Mouse (Mus musculus): ENCODE results near the gene Kndc1.

Gene Kndc1

GRCm38 (mm10) chr7:139894655-139895557 is at the start of gene Kndc1:
Kndc1 (plus strand) TSS chr7:139894696.
- DNase-seq (ENCODE audit: low spot score): no peak

DNA sequence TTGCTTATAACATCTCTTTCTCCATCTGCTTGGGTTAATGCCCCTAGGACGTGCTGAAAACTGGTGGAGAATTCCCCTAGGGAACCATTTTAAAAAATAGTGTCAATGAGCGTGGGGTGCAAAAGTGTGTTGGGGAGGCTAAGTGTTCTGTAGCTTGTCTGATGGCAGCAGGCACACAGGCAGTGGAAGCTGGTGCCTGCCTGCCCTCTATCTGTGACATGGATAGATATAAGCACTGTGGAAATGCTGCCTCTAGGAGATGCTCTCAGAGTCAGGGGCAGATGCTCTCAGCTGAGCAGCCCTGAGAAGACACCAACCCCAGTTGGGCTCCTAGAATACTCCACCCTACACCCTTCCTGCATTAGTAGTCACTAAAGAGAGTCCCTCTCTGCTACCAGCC is 49.4 kb upstream of the Kndc1 start:
- DNase-seq (ENCODE audit: low spot score): no peak

- DNase-seq (ENCODE audit: low spot score): no peak
Observed at GRCm38 (mm10) chr7:139850152-139850551, 44.3 kb upstream of the Kndc1 start.

DNA sequence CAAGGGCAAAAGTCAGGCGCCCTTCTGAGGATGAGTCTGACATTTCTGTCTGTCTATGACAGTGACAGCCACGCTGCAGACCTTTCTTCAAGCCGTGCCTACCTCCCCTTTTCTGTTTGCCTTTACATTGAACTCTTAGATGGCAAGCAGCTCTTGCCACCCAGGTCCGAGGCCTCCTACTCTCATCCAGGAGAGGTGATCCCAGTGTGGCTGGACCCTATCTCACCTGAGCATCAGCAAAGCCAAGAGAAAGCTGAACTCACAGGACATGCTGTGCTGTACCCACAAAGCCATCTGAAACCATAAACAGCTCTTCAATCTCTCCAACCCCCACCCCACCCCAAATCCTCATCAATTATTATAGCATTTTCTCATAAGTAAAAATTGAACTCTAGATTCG is 43.8 kb upstream of the Kndc1 start:
- DNase-seq (ENCODE audit: low spot score): no peak

DNA sequence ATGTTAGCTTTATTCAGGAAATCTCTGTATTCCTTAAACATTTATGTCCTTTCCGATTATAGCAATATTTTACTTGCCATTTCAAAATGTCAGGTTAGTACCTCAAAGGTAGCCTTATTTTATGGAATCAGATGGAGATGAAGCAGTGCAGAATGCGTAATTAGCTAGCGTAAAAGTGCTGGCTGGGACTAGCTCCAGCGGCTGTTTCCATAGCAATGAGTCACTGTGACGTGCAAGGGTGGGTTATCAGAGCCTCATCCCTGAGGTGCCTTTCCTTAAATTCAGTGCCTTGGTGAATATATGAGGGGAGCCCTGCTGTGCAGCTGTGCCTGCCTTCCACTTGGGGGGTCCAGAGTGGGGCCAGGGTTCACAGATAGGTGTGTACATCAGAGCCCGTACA is 43.4 kb upstream of the Kndc1 start:
- DNase-seq (ENCODE audit: low spot score): no peak

- no peak for DNase-seq (ENCODE audit: low spot score)
Observed at GRCm38 (mm10) chr7:139855261-139855660, 39.2 kb upstream of the Kndc1 start.

DNA sequence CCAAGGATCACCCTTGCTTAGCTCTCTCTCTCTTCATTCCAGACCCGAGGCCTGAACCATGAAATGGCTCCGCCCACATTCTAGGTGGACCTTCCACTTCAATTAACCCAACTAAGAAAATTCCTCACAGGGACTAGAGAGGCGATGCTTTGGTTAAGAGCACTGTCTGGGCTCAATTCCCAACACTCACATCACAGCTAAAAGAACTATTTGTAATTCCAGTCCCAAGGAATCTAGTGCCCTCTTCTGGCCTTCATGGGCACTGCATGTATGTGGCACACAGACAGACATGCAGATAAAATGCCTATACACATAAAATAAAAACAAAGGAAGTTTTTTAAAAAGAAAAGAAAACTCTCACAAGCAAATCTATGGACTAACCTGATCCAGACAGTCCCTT is 33.1 kb upstream of the Kndc1 start:
- peak; percentile 69 for DNase-seq (ENCODE audit: low spot score)

DNA sequence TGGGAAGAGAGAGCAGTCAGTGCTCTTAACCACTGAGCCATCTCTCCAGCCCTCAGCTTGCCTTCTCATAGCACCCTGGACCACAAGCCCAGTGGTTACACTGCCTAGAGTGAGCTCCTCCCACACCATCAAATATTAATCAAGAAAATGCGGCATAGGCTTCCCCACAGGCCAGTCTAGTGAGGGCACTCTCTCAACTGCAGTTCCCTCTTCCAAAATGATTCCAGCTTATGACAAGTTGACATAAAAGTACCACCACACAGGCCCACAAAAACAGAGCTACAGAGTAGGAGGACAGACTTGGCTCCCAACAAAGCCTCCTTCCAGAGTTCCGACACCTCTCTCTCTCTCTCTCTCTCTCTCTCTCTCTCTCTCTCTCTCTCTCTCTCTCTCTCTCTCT is 31.4 kb upstream of the Kndc1 start:
- no peak for DNase-seq (ENCODE audit: low spot score)

- no peak for DNase-seq (ENCODE audit: low spot score)
Observed at GRCm38 (mm10) chr7:139864253-139864652, 30.2 kb upstream of the Kndc1 start.

DNA sequence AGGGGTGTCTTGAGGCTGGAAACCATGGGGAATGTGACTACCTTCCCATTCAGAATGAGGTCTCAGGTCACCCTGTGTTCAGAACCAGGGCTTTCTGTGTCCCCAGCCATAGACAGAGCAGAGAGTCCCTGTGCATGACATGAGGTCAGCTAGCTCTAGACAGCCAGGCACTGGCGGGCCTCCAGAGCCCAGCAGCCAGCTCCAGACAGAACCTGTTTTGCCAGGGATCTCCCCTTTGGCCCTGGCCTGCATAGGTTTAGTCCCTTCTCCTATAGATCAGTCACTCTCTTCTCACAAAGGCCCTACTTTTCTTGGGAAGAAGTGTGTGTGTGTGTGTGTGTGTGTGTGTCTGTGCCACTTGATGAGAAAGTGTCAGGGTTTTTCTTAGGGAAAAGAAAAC is 29.6 kb upstream of the Kndc1 start:
- DNase-seq (ENCODE audit: low spot score): no peak

- DNase-seq (ENCODE audit: low spot score): no peak
Observed at GRCm38 (mm10) chr7:139871014-139871413, 23.5 kb upstream of the Kndc1 start.

- no peak for DNase-seq (ENCODE audit: low spot score)
Observed at GRCm38 (mm10) chr7:139877167-139877792, 17.2 kb upstream of the Kndc1 start.

GRCm38 (mm10) chr7:139878122-139878521 is 16.4 kb upstream of the Kndc1 start:
- no peak for DNase-seq (ENCODE audit: low spot score)

DNA sequence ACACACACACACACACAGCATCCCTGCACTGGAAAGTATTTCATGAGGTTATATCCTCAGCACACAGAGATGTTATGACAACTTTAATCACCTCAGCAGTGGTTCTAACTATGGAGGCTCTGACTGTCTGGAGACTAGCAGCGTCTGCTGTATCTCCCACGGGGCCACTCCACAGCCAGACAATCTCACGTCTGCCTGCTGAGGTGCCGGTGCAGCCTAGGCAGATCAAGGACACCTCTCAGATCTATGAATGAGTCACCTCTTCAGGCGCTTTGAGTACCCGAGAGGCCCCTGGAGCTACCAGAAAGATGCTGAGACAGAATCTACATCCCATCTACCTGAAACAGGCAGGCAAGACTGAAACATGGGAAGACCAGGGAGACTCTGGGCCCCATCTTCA is 15.9 kb upstream of the Kndc1 start:
- DNase-seq (ENCODE audit: low spot score): no peak

DNA sequence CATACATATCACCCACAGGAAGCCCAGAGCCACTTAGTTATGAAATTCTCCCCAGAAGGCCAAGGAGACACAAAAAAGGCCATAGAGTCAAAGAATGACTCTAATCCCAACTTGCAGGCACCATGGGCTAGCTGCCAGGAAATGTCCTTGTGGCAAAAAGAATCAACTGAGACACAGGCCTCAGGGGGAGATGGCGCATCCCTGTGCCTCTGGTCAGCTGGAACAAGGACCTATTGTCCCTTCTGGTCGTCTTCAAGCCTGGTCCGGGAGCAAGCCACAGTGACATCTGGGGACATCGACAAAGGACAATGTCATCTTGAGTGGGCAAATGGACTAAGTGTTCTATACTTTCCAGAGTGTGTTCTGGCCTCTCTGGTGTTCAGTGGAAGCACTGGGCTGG is 11.0 kb upstream of the Kndc1 start:
- no peak for DNase-seq (ENCODE audit: low spot score)

GRCm38 (mm10) chr7:139891779-139892178 is 2.7 kb upstream of the Kndc1 start:
- DNase-seq (ENCODE audit: low spot score): no peak

DNA sequence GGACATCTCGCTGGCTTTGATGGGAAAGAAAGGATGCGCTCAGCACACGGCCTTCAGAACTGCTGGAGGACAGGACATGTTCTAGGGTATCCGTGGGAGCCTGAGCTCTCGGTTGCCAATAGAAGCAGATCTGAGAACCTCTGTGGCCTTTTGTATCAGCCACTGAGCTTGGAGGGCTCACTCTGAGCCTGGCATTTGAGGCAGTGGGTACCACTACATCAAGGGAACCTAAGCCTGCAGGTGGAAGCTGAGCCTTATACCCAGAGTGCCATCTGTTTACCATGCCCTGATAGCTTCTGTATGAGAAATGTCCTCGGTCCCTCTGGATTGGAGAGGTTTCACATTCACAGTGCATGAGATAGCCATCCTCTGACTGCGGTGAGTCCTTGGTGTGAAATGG is 1.8 kb downstream of the Kndc1 start:
- DNase-seq (ENCODE audit: low spot score): no peak

- no peak for DNase-seq (ENCODE audit: low spot score)
Observed at GRCm38 (mm10) chr7:139896796-139897195, 2.3 kb downstream of the Kndc1 start.

GRCm38 (mm10) chr7:139898606-139899005 is 4.1 kb downstream of the Kndc1 start:
- no peak for DNase-seq (ENCODE audit: low spot score)

DNA sequence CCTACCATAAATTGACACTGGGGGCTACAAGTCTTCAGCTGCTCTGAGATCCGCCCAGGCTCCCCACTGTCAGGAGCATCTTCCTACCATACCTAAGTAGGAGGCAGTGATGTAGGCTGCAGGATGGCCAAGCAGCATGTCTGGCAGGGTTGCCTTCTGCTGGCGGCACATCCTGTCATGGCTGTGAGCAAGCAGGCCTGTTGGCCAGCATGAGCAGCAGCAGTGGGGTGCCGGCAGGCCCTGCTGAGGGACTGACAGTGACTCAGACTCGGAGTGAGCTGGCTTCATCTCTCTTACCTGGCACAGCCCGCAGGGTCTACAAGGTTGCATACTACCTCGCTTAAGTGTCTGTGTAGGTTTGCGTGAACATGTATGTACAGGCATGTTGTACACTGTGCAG is 5.0 kb downstream of the Kndc1 start:
- no peak for DNase-seq (ENCODE audit: low spot score)

GRCm38 (mm10) chr7:139900456-139900855 is 6.0 kb downstream of the Kndc1 start:
- no peak for DNase-seq (ENCODE audit: low spot score)

- DNase-seq (ENCODE audit: low spot score): no peak
Observed at GRCm38 (mm10) chr7:139900896-139901295, 6.4 kb downstream of the Kndc1 start.

GRCm38 (mm10) chr7:139901981-139902380 is 7.5 kb downstream of the Kndc1 start:
- no peak for DNase-seq (ENCODE audit: low spot score)

DNA sequence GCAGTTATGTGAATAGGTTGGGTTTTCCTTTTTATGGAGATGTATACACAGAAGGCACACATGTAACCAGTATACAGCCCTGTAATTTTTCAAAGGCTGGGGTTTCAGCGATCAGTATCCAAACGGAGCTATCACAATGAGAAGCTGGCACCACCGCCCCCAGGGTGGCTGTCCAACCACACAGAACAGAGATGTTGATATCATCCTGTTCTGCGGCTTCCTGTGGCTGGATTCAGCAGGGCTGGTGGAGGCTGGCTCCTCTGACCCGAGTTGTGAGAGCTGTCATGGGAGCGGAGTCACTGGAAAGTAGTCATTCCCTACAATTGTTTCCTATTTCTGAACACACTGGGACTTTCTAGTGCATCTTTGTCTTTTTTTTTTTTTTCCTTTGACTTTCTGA is 10.8 kb downstream of the Kndc1 start:
- DNase-seq (ENCODE audit: low spot score): no peak

Measured in urinary bladder, postnatal 14 days (tissue).